Mouse (Mus musculus) limb, embryonic 13.5 days (tissue): ENCODE results near the gene D7Ertd443e. TPM values are rescaled to one million over a fixed set of nuclear protein-coding genes. Genes with fewer than 3 reads are reported as not detected.

ENCODE experiments used
- ATAC-seq: fragments of 200-750 bp; cut with Nextera tagmentation; 2 replicates; pipeline ENCODE4 v1.8.0; 2017; ENCODE audit warnings: low read depth, moderate number of reproducible peaks, moderate TSS enrichment; ENCODE audit not compliant: low FRiP score
- H3K27ac ChIP-seq: fragments of 300-500 bp; sonication (generic); 2 replicates; pipeline ENCODE4 v1.5.1; 2015; ENCODE audit warnings: inconsistent platforms, mild to moderate bottlenecking, moderate library complexity
- H3K27me3 ChIP-seq: fragments of 300-500 bp; sonication (generic); 2 replicates; pipeline ENCODE4 v1.6.1; 2015; ENCODE audit warnings: mild to moderate bottlenecking, inconsistent platforms
- H3K36me3 ChIP-seq: fragments of 300-500 bp; sonication (generic); 2 replicates; pipeline ENCODE4 v1.6.1; 2015; ENCODE audit warnings: inconsistent platforms, mild to moderate bottlenecking, moderate library complexity
- H3K4me1 ChIP-seq: fragments of 300-500 bp; sonication (generic); 2 replicates; pipeline ENCODE4 v1.6.1; 2015; ENCODE audit warnings: inconsistent platforms
- H3K4me2 ChIP-seq: fragments of 300-500 bp; sonication (generic); replicated peaks from 2 replicates; pipeline ENCODE4 v1.6.1; 2015; ENCODE audit warnings: inconsistent platforms, mild to moderate bottlenecking, moderate library complexity
- H3K4me3 ChIP-seq: fragments of 300-500 bp; sonication (generic); 2 replicates; pipeline ENCODE4 v1.5.1; 2015; ENCODE audit warnings: moderate library complexity, mild to moderate bottlenecking, inconsistent platforms
- H3K9ac ChIP-seq: fragments of 300-500 bp; sonication (generic); 2 replicates; pipeline ENCODE4 v1.6.1; 2015; ENCODE audit warnings: mild to moderate bottlenecking, inconsistent platforms
- H3K9me3 ChIP-seq: fragments of 300-500 bp; sonication (generic); 2 replicates; pipeline ENCODE4 v1.6.1; 2016; ENCODE audit warnings: inconsistent platforms
- WGBS: fragments of 180-500 bp; shearing (Covaris S2); methylation state at CpG from one replicate; pipeline ENCODE4 v1.1.7; 2015; 5-methylcytosine and 5-hydroxymethylcytosine counted together
- polyA plus RNA-seq: library from polyadenylated mRNA; unstranded; fragments of >200 nt; fragmentation: Nextera tagmentation; extraction: Ambion mirVana; gene quantifications from 2 replicates; pipeline ENCODE4 v1.2.1, GENCODE M21; 2015

Gene D7Ertd443e
- 0.42 and 0.45 TPM in 2 replicates for polyA plus RNA-seq

DNA sequence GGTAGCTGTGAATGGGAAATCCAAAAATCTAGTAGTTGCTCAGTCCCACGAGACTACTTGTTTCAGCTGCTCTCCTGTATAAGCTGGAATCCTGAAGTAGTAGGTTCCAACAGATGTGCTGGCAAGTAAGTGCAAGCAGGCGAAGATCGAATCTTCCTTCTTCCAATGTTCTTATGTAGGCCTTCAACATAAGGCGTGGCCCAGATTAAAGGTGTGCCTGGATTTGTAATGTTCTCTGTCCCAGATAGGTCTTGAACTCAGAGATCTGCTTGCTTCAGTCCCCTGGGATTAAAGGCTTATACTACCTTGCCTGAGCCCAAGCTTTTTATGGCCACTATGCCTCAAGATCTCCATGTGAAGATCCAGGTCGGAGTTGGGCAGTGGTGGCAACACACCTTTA lies at the start of gene D7Ertd443e:
Gene D7Ertd443e (minus strand): TSS at position 101 of the 400 bp plus-strand sequence.
- H3K4me3 ChIP-seq = no peak within 1 kb of the TSS
- no peaks in the 10 kb centered on the region for H3K27me3 ChIP-seq
- no peak for ATAC-seq
- H3K4me2 ChIP-seq = no peak within 1 kb of the TSS
- 90% methylated on average over 5 of the region's 5 CpGs for WGBS
- peaks cover 10% of the 10 kb centered on the region for H3K4me1 ChIP-seq
- H3K36me3 ChIP-seq = no peaks in the 10 kb centered on the region
- H3K27ac ChIP-seq = no peak within 1 kb of the TSS
- H3K9me3 ChIP-seq = no peaks in the 10 kb centered on the region
- H3K9ac ChIP-seq = no peak within 1 kb of the TSS

DNA sequence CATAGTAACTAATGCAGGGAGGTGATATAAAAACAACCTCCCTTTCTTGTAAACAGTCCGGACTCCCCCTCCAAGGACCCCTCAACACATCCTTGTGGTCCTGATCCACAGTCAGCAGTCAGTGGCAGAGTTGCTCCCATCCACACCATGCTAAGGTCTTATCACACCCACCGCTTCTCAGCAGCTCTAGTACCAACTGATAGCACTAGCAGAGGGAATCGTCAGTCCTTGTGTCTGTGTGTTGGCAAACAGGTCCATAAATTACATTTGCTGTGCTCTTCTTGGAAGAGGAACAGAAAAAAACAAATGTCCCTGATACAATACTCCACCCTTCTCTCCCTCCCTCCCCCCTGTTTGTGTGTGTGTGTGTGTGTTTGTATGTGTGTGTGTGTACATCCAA lies 46.2 kb upstream of the D7Ertd443e start:
- ATAC-seq = no peak
- no peak overlapping the region for H3K27ac ChIP-seq

DNA sequence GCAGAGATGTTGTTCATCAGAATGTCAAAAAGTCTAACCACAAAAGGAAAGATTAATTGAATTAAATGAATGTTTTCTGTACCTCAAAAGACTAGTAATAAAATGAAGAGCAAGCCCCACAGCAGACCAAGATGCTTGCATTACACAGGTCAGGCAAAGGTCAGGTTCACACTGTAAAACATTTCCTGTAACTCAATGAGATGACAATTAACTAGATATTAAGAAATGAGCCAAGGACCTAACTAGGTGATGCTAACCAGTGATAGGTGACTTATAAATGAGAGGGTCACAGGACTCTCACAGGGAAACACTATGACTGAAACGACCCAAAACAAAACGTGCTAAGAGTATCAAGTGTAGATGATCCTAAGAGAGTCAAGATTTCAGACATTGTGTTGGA lies 43.2 kb upstream of the D7Ertd443e start:
- ATAC-seq = no peak
- WGBS = 78% methylated on average over 2 of the region's 2 CpGs
- no peaks in the 10 kb centered on the region for H3K9me3 ChIP-seq

More for the DNA sequence above, 46.2 kb upstream of the D7Ertd443e start:
- no peaks in the 10 kb centered on the region for H3K27me3 ChIP-seq
- no peak overlapping the region for H3K4me2 ChIP-seq
- no peaks in the 10 kb centered on the region for H3K4me1 ChIP-seq
- WGBS = 93% methylated on average over 3 of the region's 3 CpGs
- no peak overlapping the region for H3K9ac ChIP-seq
- no peaks in the 10 kb centered on the region for H3K36me3 ChIP-seq
- H3K9me3 ChIP-seq = no peaks in the 10 kb centered on the region
- no peak overlapping the region for H3K4me3 ChIP-seq

GRCm38 (mm10) chr7:134415014-134415413 lies 29.6 kb upstream of the D7Ertd443e start:
- H3K9ac ChIP-seq = no peak overlapping the region
- no peak overlapping the region for H3K27ac ChIP-seq
- ATAC-seq = no peak
- H3K36me3 ChIP-seq = no peaks in the 10 kb centered on the region
- peaks cover 8% of the 10 kb centered on the region for H3K4me1 ChIP-seq
- 96% methylated on average over 9 of the region's 9 CpGs for WGBS
- H3K4me2 ChIP-seq = no peak overlapping the region
- no peaks in the 10 kb centered on the region for H3K9me3 ChIP-seq
- H3K27me3 ChIP-seq = 0 out of 2 replicates have a peak, but pooled peaks cover 2% of the 10 kb centered on the region
- no peak overlapping the region for H3K4me3 ChIP-seq

More for the DNA sequence above, 43.2 kb upstream of the D7Ertd443e start:
- no peaks in the 10 kb centered on the region for H3K4me1 ChIP-seq
- H3K27ac ChIP-seq = no peak overlapping the region
- no peak overlapping the region for H3K9ac ChIP-seq
- no peak overlapping the region for H3K4me3 ChIP-seq
- H3K4me2 ChIP-seq = no peak overlapping the region
- no peaks in the 10 kb centered on the region for H3K36me3 ChIP-seq
- no peaks in the 10 kb centered on the region for H3K27me3 ChIP-seq

GRCm38 (mm10) chr7:134414005-134414690 lies 28.7 kb upstream of the D7Ertd443e start:
- Histone ChIP-seq H3K36me3 (no peaks in the 10 kb centered on the region), H3K9me3 (no peaks in the 10 kb centered on the region), H3K27ac (no peak overlapping the region; the same call in 1 of the 2 replicates), H3K4me2 (no peak overlapping the region), H3K27me3 (0 out of 2 replicates have a peak, but pooled peaks cover 2% of the 10 kb centered on the region), H3K4me1 (peaks cover 8% of the 10 kb centered on the region), H3K4me3 (no peak overlapping the region), H3K9ac (no peak overlapping the region)
- WGBS = 32% methylated on average over 14 of the region's 14 CpGs
- 0 out of 2 replicates have a peak, but pooled peaks have one; percentile 5 for ATAC-seq

DNA sequence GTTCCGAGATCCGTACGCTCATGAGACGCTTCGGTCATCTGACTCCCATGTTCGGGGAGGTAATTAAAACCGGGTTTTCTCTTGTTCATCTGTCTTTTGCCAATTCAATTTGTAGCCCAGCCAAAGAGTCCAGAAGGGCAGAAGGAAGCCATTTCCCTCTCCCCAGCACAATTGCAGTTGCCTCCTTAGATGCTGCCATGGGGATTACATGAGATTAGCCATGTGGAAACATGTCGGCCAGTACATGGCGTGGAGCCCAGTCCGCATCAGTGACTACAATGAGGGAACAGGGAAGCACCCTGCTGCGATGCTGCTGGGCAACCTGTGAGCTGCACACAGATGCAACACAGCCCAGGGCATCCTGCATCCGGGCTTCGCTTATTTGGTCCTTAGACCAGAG lies 23.2 kb upstream of the D7Ertd443e start:
- 0 out of 2 replicates have a peak, but pooled peaks cover 4% of the 10 kb centered on the region for H3K9me3 ChIP-seq
- peaks cover 20% of the 10 kb centered on the region for H3K4me1 ChIP-seq
- 77% methylated on average over 13 of the region's 13 CpGs for WGBS
- no peak overlapping the region for H3K9ac ChIP-seq
- no peak overlapping the region for H3K4me2 ChIP-seq
- H3K36me3 ChIP-seq = no peaks in the 10 kb centered on the region
- H3K27me3 ChIP-seq = 0 out of 2 replicates have a peak, but pooled peaks cover 2% of the 10 kb centered on the region
- ATAC-seq = no peak
- no peak overlapping the region for H3K27ac ChIP-seq
- no peak overlapping the region for H3K4me3 ChIP-seq

DNA sequence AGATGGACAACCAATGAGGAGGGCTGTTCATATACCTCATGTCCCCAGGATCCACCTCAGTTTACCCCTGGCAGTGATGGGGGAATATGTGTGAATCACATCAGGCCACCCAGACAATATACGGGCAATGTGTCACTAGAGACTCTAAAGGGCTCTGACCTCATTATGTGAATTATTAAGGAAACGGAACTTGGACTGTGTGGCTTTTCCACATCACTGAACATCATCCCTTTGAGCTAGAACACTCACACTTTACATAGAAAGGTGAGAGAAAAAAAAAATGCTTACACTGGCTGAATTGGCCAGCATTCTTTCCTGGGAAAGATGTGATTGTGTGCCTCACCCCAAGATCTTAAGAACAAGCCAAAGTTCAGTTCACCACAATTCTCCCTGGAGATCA lies 15.3 kb upstream of the D7Ertd443e start:
- H3K9ac ChIP-seq = no peak overlapping the region
- H3K27me3 ChIP-seq = no peaks in the 10 kb centered on the region
- no peak overlapping the region for H3K4me3 ChIP-seq
- H3K9me3 ChIP-seq = no peaks in the 10 kb centered on the region
- H3K4me1 ChIP-seq = peaks cover 17% of the 10 kb centered on the region
- H3K27ac ChIP-seq = no peak overlapping the region
- H3K4me2 ChIP-seq = no peak overlapping the region
- no peak for ATAC-seq
- H3K36me3 ChIP-seq = no peaks in the 10 kb centered on the region
- 80% methylated on average over 2 of the region's 2 CpGs for WGBS

DNA sequence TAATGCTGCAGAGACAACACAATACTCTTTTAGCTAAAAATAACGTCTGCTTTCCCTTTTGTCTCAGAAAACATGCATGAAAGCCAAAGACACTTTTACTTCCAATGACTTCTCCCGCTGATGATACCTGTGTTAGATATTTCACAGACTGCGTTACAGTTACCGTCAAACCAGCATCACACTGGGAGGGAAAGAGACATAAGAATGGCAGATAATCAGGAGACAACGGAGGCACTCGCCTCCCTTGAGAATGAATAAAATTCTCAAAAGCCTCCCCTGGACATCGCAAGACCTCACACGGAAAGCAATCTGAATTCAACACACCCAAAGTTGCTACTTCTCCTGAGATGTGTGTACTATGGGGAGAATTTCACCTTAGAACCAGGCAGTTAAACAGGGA lies 11.3 kb upstream of the D7Ertd443e start:
- Histone ChIP-seq H3K4me2 (no peak overlapping the region), H3K9ac (no peak overlapping the region), H3K4me3 (no peak overlapping the region), H3K27me3 (no peaks in the 10 kb centered on the region), H3K36me3 (no peaks in the 10 kb centered on the region), H3K4me1 (peaks cover 11% of the 10 kb centered on the region), H3K9me3 (no peaks in the 10 kb centered on the region), H3K27ac (no peak overlapping the region)
- no peak for ATAC-seq
- WGBS = 83% methylated on average over 8 of the region's 8 CpGs

DNA sequence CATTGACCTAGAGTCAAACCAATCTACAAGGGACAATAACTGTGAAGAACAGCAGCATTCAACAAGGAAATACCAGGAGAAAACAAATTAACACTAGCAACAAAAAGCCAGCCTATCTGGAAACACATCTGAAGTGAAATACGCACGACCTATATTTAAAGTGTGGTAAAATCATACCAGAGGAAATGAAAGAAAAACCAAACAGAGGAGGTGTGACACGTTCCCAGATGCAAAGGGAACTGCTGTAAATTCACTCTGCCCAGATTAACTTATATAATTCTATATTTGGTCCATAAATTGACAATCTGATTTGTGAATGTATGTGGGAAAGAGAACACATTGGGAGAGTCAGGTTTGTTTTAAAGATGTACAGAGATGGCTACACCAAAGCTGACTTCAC lies 2.7 kb downstream of the D7Ertd443e start:
- Histone ChIP-seq H3K4me3 (no peak overlapping the region), H3K9ac (no peak overlapping the region), H3K9me3 (no peaks in the 10 kb centered on the region), H3K27ac (no peak overlapping the region), H3K4me1 (peaks cover 18% of the 10 kb centered on the region), H3K36me3 (no peaks in the 10 kb centered on the region), H3K4me2 (no peak overlapping the region), H3K27me3 (no peaks in the 10 kb centered on the region)
- 52% methylated on average over 3 of the region's 3 CpGs for WGBS
- no peak for ATAC-seq

- WGBS = 23% methylated on average over 4 of the region's 4 CpGs
- Histone ChIP-seq H3K4me1 (peaks cover 24% of the 10 kb centered on the region), H3K27me3 (no peaks in the 10 kb centered on the region), H3K4me2 (no peak overlapping the region), H3K9ac (no peak overlapping the region), H3K27ac (peak overlapping the region; percentile 33; the same call in 1 of the 2 replicates), H3K4me3 (no peak overlapping the region), H3K9me3 (no peaks in the 10 kb centered on the region), H3K36me3 (no peaks in the 10 kb centered on the region)
- peak; percentile 83 for ATAC-seq
Observed at GRCm38 (mm10) chr7:134381407-134381861, 4.0 kb downstream of the D7Ertd443e start.

- no peaks in the 10 kb centered on the region for H3K27me3 ChIP-seq
- 50% methylated on average over 4 of the region's 4 CpGs for WGBS
- H3K9me3 ChIP-seq = no peaks in the 10 kb centered on the region
- no peaks in the 10 kb centered on the region for H3K36me3 ChIP-seq
- H3K4me2 ChIP-seq = no peak overlapping the region
- peaks cover 26% of the 10 kb centered on the region for H3K4me1 ChIP-seq
- no peak overlapping the region for H3K9ac ChIP-seq
- ATAC-seq = no peak
- no peak overlapping the region for H3K27ac ChIP-seq
- no peak overlapping the region for H3K4me3 ChIP-seq
Observed at GRCm38 (mm10) chr7:134378273-134378672, 7.2 kb downstream of the D7Ertd443e start.

GRCm38 (mm10) chr7:134376786-134377185 lies 8.7 kb downstream of the D7Ertd443e start:
- H3K4me1 ChIP-seq = peaks cover 24% of the 10 kb centered on the region
- H3K9me3 ChIP-seq = no peaks in the 10 kb centered on the region
- no peak overlapping the region for H3K4me3 ChIP-seq
- 51% methylated on average over 7 of the region's 7 CpGs for WGBS
- H3K4me2 ChIP-seq = no peak overlapping the region
- no peaks in the 10 kb centered on the region for H3K27me3 ChIP-seq
- no peak overlapping the region for H3K27ac ChIP-seq
- no peak for ATAC-seq
- no peaks in the 10 kb centered on the region for H3K36me3 ChIP-seq
- H3K9ac ChIP-seq = no peak overlapping the region

- Histone ChIP-seq H3K9me3 (no peaks in the 10 kb centered on the region), H3K4me1 (peaks cover 8% of the 10 kb centered on the region), H3K4me3 (no peak overlapping the region), H3K27me3 (no peaks in the 10 kb centered on the region), H3K9ac (no peak overlapping the region), H3K4me2 (no peak overlapping the region), H3K36me3 (no peaks in the 10 kb centered on the region), H3K27ac (no peak overlapping the region)
- WGBS = 63% methylated on average over 5 of the region's 5 CpGs
- ATAC-seq = no peak
Observed at GRCm38 (mm10) chr7:134372276-134372675, 13.2 kb downstream of the D7Ertd443e start.
